Comparison of ENCODE assay signal across 8 mouse cellular contexts in the genomic region with DNA sequence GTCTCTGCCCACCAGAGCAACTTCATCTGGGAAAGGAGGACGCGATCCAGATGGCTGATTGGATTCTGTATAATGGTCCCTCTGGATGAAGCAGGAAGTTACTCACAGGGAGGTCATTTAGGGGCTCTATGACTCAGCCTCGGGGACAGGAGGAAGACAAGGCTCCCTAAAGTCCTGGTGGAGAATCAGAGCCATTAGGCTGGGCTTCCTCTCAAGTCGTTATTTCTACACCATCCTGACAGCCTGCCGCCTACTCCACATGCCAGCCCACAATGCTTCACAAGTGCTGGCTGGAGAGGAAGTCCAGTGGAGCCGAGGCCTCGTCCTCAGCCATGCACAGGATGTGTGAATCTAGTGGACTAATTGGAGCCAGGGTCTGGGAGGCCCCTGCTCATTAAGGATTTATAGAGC.
DNase-seq lines count a peak whose midpoint lies in the region; ATAC-seq and TF ChIP-seq lines count a peak whose summit lies in the region.

No protein-coding gene starts in this region.

- H3K4me1 ChIP-seq in liver, embryonic 12.5 days: peaks cover 77% of the 10 kb centered on the region
- H3K4me1 ChIP-seq in embryonic fibroblast, embryonic 13.5 days (ENCODE audit: control insufficient read depth, insufficient read depth, low read length): peaks cover 31% of the 10 kb centered on the region

- no peak for DNase-seq in liver
- DNase-seq in kidney, adult 9 months: peak; percentile 62
- DNase-seq in testis, postnatal 10 days (ENCODE audit: low spot score): no peak
- DNase-seq in spleen, postnatal 36 days (ENCODE audit: low spot score in 2 of 2): no peak

- H3K27ac ChIP-seq in liver, embryonic 12.5 days: 0 out of 2 replicates have a peak overlapping the region, but pooled peaks have one; percentile 27
- H3K27ac ChIP-seq in embryonic fibroblast, embryonic 13.5 days (ENCODE audit: insufficient read depth, low read length): peak overlapping the region; percentile 45; the same call in 1 of the 2 replicates

- no peak overlapping the region for H3K9ac ChIP-seq in liver, embryonic 12.5 days

- no peak overlapping the region for H3K4me2 ChIP-seq in liver, embryonic 12.5 days

- no peaks in the 10 kb centered on the region for H3K36me3 ChIP-seq in liver, embryonic 12.5 days

- TF ChIP-seq CTCF in embryonic fibroblast, embryonic 13.5 days (IDR thresholded peaks at IDR 0.05; ENCODE audit: borderline replicate concordance, insufficient read depth, low read length): no peak

- H3K4me3 ChIP-seq in liver, embryonic 12.5 days: no peak overlapping the region
- no peak overlapping the region for H3K4me3 ChIP-seq in embryonic fibroblast, embryonic 13.5 days (ENCODE audit: insufficient read depth, low read length)

- no peak for TF ChIP-seq POLR2A in embryonic fibroblast, embryonic 13.5 days (IDR thresholded peaks at IDR 0.05; ENCODE audit: low read depth, low read length)

- no peaks in the 10 kb centered on the region for H3K27me3 ChIP-seq in liver, embryonic 12.5 days (replicated peaks)

- no peaks in the 10 kb centered on the region for H3K9me3 ChIP-seq in liver, embryonic 12.5 days (replicated peaks)

- ATAC-seq in liver, embryonic 12.5 days: no peak
- peak; percentile 52 for ATAC-seq in megakaryocyte, adult 5-6 weeks (ENCODE audit: poor library complexity, severe bottlenecking)
- no peak for ATAC-seq in activated CD4-positive, CD25-positive, alpha-beta regulatory T cell, adult 4 months

- 35% methylated on average over 7 of the region's 7 CpGs for whole genome bisulfite sequencing in liver, embryonic 12.5 days (ENCODE audit: insufficient replicate concordance)
